Mouse (Mus musculus) telencephalon, adult 2 months (tissue): ENCODE results near the gene Tmsb10.

ENCODE experiments used
- DNase-seq: peaks from one replicate; pipeline ENCODE4 v3.0.0-alpha.2; 2011; ENCODE audit warnings: low read depth, low spot score

The Tmsb10 gene

GRCm38 (mm10) chr6:72911261-72911660, 47.3 kb downstream of the Tmsb10 start:
- DNase-seq: no peak
